Mouse (Mus musculus) midbrain, embryonic 14.5 days (tissue): ENCODE data around the gene Clcn6. TPM values are rescaled to one million over a fixed set of nuclear protein-coding genes. Genes with fewer than 3 reads are reported as not detected.

Experiments used
- ATAC-seq: fragments of 200-750 bp; cut with Nextera tagmentation; 2 replicates; pipeline ENCODE4 v1.8.0; 2017; ENCODE audit warnings: moderate number of reproducible peaks, moderate library complexity; ENCODE audit not compliant: low FRiP score, low TSS enrichment
- DNase-seq: peaks from one replicate; pipeline ENCODE4 v3.0.0-alpha.2; 2015
- H3K27ac ChIP-seq: fragments of 300-500 bp; sonication (generic); replicated peaks from 2 replicates; pipeline ENCODE4 v1.5.1; 2014; ENCODE audit warnings: mild to moderate bottlenecking, low read depth, low read length, moderate library complexity
- H3K27me3 ChIP-seq: fragments of 300-500 bp; sonication (generic); 2 replicates; pipeline ENCODE4 v1.6.1; 2014; ENCODE audit warnings: low read length, control low read depth, mixed read lengths; ENCODE audit not compliant: control insufficient read depth, insufficient read depth
- H3K36me3 ChIP-seq: fragments of 300-500 bp; sonication (generic); 2 replicates; pipeline ENCODE4 v1.6.1; 2014; ENCODE audit warnings: low read length, control low read depth; ENCODE audit not compliant: control insufficient read depth, insufficient read depth
- H3K4me1 ChIP-seq: fragments of 300-500 bp; sonication (generic); 2 replicates; pipeline ENCODE4 v1.6.1; 2014; ENCODE audit warnings: mild to moderate bottlenecking, antibody characterized with exemption, low read length, control low read depth; ENCODE audit not compliant: control insufficient read depth, insufficient read depth
- H3K4me2 ChIP-seq: fragments of 300-500 bp; sonication (generic); 2 replicates; pipeline ENCODE4 v1.6.1; 2014; ENCODE audit warnings: mild to moderate bottlenecking, low read length, moderate library complexity
- H3K4me3 ChIP-seq: fragments of 300-500 bp; sonication (generic); replicated peaks from 2 replicates; pipeline ENCODE4 v1.5.1; 2014; ENCODE audit warnings: low read depth, low read length
- H3K9ac ChIP-seq: fragments of 300-500 bp; sonication (generic); replicated peaks from 2 replicates; pipeline ENCODE4 v1.6.1; 2014; ENCODE audit warnings: mild to moderate bottlenecking, low read length, moderate library complexity
- H3K9me3 ChIP-seq: fragments of 300-500 bp; sonication (generic); 2 replicates; pipeline ENCODE4 v1.6.1; 2016; ENCODE audit warnings: low read length, control low read depth, mixed read lengths; ENCODE audit not compliant: control insufficient read depth
- WGBS: fragments of 180-500 bp; shearing (Covaris S2); extraction: QIAGEN DNeasy Blood & Tissue Kit; methylation state at CpG from one replicate; pipeline ENCODE4 v1.1.7; 2014; 5-methylcytosine and 5-hydroxymethylcytosine counted together
- polyA plus RNA-seq: library from polyadenylated mRNA; unstranded; fragments of >200 nt; fragmentation: Nextera tagmentation; extraction: Ambion mirVana; gene quantifications from 2 replicates; pipeline ENCODE4 v1.2.1, GENCODE M21; 2014

Clcn6 gene
- polyA plus RNA-seq, 1 experiment from 2014 or later: 26.9 TPM

GRCm38 (mm10) chr4:148015418-148015817 is 23.2 kb downstream of the Clcn6 start:
- 85% methylated on average over 10 of the region's 10 CpGs for WGBS
- no peak overlapping the region for H3K9ac ChIP-seq
- no peak overlapping the region for H3K4me3 ChIP-seq
- no peaks in the 10 kb centered on the region for H3K9me3 ChIP-seq
- H3K36me3 ChIP-seq: peaks cover 98% of the 10 kb centered on the region
- H3K27me3 ChIP-seq: no peaks in the 10 kb centered on the region
- no peak overlapping the region for H3K4me2 ChIP-seq
- ATAC-seq (no peak), DNase-seq (no peak)
- H3K27ac ChIP-seq: no peak overlapping the region
- no peaks in the 10 kb centered on the region for H3K4me1 ChIP-seq

DNA sequence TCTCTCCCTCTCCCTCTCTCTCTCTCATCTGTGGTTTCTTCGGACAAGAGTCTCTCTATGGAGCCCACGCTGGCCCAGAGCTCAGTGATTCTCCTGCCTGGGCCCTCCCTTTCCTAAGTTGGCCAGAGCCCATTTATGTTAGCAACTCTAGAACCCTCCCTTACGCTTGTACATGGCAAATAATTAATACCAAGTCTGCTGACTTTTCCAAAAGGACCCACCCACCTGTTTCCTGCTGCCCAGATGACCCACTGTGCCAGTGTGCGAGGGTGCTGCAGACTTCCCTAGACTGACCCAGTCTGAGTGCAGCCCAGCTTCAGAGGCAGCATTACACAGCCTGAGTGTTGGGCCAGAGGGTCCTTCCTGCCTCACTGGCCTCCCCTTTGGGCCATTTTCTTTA is 26.4 kb downstream of the Clcn6 start:
- 97% methylated on average over 4 of the region's 4 CpGs for WGBS
- ATAC-seq (no peak), DNase-seq (no peak)

DNA sequence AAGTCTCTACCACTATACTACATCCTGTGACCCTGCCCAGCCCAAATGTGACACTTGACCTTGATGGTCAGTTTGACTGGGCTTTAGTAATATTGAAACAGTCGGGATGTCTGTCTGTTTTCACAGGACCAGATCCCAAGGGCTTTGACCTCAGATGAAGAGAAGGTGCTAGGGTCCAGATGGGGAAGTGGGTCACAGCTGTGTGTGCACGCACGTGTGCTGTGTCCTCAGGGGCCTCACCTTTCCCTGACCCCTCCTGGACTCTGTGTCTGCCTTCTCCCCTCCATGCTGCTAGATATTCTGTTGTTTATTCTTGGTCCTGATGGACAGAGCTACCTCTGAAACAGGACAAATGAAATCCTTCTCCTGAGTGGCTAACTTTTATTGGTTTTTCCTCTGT is 27.3 kb downstream of the Clcn6 start:
- Histone ChIP-seq H3K4me1 (no peaks in the 10 kb centered on the region), H3K4me3 (no peak overlapping the region), H3K27me3 (no peaks in the 10 kb centered on the region), H3K9ac (no peak overlapping the region), H3K9me3 (no peaks in the 10 kb centered on the region), H3K4me2 (no peak overlapping the region), H3K36me3 (peaks cover 100% of the 10 kb centered on the region), H3K27ac (no peak overlapping the region)
- WGBS: 82% methylated on average over 3 of the region's 3 CpGs
- ATAC-seq (no peak), DNase-seq (no peak)

More for the DNA sequence above, 26.4 kb downstream of the Clcn6 start:
- no peaks in the 10 kb centered on the region for H3K9me3 ChIP-seq
- no peak overlapping the region for H3K4me2 ChIP-seq
- no peak overlapping the region for H3K27ac ChIP-seq
- H3K4me1 ChIP-seq: no peaks in the 10 kb centered on the region
- H3K4me3 ChIP-seq: no peak overlapping the region
- no peaks in the 10 kb centered on the region for H3K27me3 ChIP-seq
- no peak overlapping the region for H3K9ac ChIP-seq
- H3K36me3 ChIP-seq: peaks cover 100% of the 10 kb centered on the region

- WGBS: 86% methylated on average over 2 of the region's 2 CpGs
- Histone ChIP-seq H3K4me2 (no peak overlapping the region), H3K36me3 (peaks cover 100% of the 10 kb centered on the region), H3K9me3 (no peaks in the 10 kb centered on the region), H3K9ac (no peak overlapping the region), H3K27ac (no peak overlapping the region), H3K27me3 (no peaks in the 10 kb centered on the region), H3K4me3 (no peak overlapping the region), H3K4me1 (no peaks in the 10 kb centered on the region)
- ATAC-seq (no peak), DNase-seq (no peak)
Measured at GRCm38 (mm10) chr4:148009641-148010040, 29.0 kb downstream of the Clcn6 start.

- WGBS: 81% methylated on average over 4 of the region's 4 CpGs
Measured at GRCm38 (mm10) chr4:148008412-148008811, 30.2 kb downstream of the Clcn6 start.

GRCm38 (mm10) chr4:148004361-148004760 is 34.3 kb downstream of the Clcn6 start:
- 96% methylated on average over 7 of the region's 7 CpGs for WGBS
- peaks cover 66% of the 10 kb centered on the region for H3K36me3 ChIP-seq

More at GRCm38 (mm10) chr4:148008412-148008811, 30.2 kb downstream of the Clcn6 start:
- DNase-seq: peak; percentile 65
- Histone ChIP-seq H3K9me3 (no peaks in the 10 kb centered on the region), H3K4me3 (no peak overlapping the region), H3K4me2 (no peak overlapping the region), H3K36me3 (peaks cover 100% of the 10 kb centered on the region), H3K9ac (no peak overlapping the region), H3K4me1 (no peaks in the 10 kb centered on the region), H3K27me3 (no peaks in the 10 kb centered on the region), H3K27ac (no peak overlapping the region)
- no peak for ATAC-seq

GRCm38 (mm10) chr4:148001866-148002265 is 36.8 kb downstream of the Clcn6 start:
- Histone ChIP-seq H3K9ac (no peak overlapping the region), H3K36me3 (peaks cover 42% of the 10 kb centered on the region), H3K27me3 (no peaks in the 10 kb centered on the region), H3K27ac (peak overlapping the region; percentile 71), H3K4me1 (peaks cover 25% of the 10 kb centered on the region), H3K4me2 (no peak overlapping the region), H3K9me3 (no peaks in the 10 kb centered on the region), H3K4me3 (no peak overlapping the region)
- no peak for ATAC-seq
- WGBS: 40% methylated on average over 8 of the region's 8 CpGs
- no peak for DNase-seq

More at GRCm38 (mm10) chr4:148004361-148004760, 34.3 kb downstream of the Clcn6 start:
- no peak for DNase-seq
- Histone ChIP-seq H3K9me3 (no peaks in the 10 kb centered on the region), H3K9ac (no peak overlapping the region), H3K27ac (no peak overlapping the region), H3K27me3 (no peaks in the 10 kb centered on the region), H3K4me3 (no peak overlapping the region), H3K4me1 (peaks cover 25% of the 10 kb centered on the region), H3K4me2 (no peak overlapping the region)
- ATAC-seq: no peak

- 57% methylated on average over 17 of the region's 17 CpGs for WGBS
- DNase-seq: peak; percentile 55
- no peak overlapping the region for H3K9ac ChIP-seq
Measured at GRCm38 (mm10) chr4:148001013-148001789, 37.4 kb downstream of the Clcn6 start.

GRCm38 (mm10) chr4:148000202-148000772 is 38.3 kb downstream of the Clcn6 start, which contains the start of gene Nppa:
Nppa (plus strand) TSS chr4:148000722.
- H3K27me3 ChIP-seq: no peaks in the 10 kb centered on the region
- peaks cover 26% of the 10 kb centered on the region for H3K36me3 ChIP-seq
- H3K4me1 ChIP-seq: peaks cover 25% of the 10 kb centered on the region
- WGBS: 28% methylated on average over 12 of the region's 12 CpGs
- H3K4me3 ChIP-seq: no peak within 1 kb of the TSS
- H3K9me3 ChIP-seq: no peaks in the 10 kb centered on the region
- DNase-seq (peak; percentile 54), ATAC-seq (peak; percentile 44)
- no peak within 1 kb of the TSS for H3K4me2 ChIP-seq
- peak within 1 kb of the TSS; percentile 71 for H3K27ac ChIP-seq
- no peak within 1 kb of the TSS for H3K9ac ChIP-seq

More at GRCm38 (mm10) chr4:148001013-148001789, 37.4 kb downstream of the Clcn6 start:
- Histone ChIP-seq H3K36me3 (peaks cover 35% of the 10 kb centered on the region), H3K9me3 (no peaks in the 10 kb centered on the region), H3K4me1 (peaks cover 25% of the 10 kb centered on the region), H3K27me3 (no peaks in the 10 kb centered on the region), H3K4me3 (no peak overlapping the region), H3K4me2 (no peak overlapping the region), H3K27ac (peak overlapping the region; percentile 71)
- peak; percentile 47 for ATAC-seq
